Mouse (Mus musculus): ENCODE measurements around the gene Pik3ip1.
A peak's percentile ranks its signal among the peaks of the same experiment; 100 is the strongest.

Pik3ip1 gene

DNA sequence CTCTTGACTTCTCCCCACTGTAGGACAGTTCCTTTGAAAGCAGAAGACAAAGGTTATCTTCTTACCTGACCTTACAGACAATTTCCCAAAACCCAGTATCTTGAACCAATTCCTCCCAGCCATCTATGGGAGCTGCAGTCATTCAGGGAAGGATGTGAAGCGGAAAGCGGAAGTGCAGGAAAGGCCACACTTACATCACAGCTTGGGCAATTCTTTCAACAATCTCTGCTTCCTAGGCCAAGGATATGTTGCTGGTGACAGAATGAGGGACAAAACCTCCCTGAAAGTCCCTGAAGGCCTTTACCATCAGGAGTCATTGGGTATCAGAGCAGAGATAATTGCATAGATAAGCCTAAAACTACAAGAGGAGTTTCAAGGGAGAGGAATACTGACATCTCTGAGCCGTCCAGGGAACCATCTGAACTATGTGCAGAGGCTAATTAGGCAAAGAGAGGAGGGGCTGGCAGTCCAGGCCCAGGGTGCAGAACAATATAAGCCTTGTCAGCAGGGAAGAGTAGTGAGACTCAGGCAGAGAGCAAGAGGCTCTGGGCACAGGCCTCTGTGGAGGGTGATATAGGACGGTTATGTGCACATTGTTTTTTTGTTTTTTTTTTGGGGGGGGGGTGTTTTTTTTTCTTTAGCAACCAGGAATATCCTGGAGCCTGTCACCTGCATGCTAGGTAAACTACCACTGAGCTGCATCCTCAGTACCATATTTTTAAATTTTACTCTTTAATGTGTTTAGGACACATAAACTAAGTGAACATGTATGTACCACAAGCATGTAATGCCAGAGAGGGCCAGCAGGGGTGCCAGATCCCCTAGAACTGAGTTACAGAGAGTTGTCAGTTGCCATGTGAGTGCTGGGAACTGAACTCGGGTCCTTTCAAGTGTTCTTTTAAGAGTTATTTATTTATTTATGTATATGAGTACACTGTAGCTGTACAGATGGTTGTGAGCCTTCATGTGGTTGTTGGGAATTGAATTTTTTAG lies 52.7 kb downstream of the Pik3ip1 start:
- no peak for DNase-seq

DNA sequence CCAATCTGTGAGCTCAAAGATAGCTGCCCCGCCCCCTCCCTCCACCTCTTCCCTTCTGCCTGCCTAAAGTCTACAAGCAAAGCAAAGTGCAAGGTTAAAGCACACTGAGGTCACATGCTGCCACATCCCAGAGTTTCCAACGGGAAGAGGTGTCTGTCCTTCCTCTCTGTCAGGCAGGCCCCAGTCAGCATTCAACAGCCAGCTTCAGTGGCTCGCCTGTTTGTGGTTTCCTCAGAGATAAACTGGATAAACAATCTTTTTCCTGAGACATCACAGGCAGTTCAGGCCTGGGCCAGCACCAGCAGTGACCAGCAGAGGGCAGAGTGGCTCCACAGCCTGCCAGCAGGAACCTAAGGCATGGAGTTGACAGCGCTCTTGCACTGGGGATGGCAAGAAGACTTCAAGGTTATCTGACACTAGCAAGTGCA lies 56.8 kb downstream of the Pik3ip1 start:
- peak; percentile 88 to 93 for DNase-seq

DNA sequence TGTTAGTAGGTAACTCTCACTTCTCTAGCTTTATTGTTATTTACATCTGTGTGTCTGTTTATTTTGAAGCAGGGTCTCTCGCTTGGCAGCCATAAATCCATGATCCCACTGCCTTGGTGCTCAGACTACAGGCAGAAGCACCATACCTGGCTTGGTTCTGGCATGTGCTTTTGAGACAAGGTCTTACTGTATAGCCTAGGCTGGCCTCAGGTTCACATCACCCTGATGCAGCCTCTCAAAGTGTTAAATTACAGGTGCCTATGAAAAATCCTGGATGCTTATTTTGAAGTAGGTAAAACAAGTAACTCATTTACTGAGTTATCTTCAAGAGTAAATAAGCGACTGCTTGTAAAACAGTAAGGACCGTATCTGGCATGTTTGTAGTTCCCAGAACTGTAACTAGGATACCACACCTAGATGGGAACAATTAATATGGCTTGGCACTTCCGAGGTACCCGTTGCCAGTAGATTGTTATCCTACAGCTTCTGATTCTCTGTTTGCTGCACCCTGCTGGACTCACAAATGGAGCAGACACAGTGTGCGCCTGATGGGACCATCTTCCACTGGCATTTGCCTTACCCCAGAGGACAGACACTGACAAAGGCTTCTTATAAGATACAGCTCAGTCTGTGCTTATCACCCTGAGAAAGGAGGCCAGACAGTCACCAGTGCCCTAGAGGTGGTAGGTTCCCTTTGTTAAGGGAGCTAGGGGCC lies 57.4 kb downstream of the Pik3ip1 start:
- no peak for DNase-seq

DNA sequence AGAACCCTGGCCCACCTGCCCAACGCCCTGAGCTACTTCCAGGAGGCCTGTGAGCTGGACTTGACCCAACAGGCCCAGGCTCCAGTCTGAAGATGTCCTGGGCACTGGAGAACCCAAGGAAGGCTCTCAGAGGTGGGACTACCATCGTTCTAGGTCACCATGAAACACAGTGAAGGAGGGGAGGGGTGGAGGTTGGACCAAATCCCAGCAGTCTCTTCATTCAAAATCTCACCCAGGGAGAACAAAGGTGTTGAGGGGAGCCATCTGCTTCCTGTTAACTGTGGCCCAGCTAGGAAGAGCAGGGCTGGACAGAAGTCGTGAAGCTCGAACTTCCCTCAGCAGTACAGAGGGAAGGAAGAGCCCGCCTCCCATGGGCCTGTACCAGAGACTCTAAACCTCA lies 59.8 kb downstream of the Pik3ip1 start:
- DNase-seq = peak; percentile 50 to 56

DNA sequence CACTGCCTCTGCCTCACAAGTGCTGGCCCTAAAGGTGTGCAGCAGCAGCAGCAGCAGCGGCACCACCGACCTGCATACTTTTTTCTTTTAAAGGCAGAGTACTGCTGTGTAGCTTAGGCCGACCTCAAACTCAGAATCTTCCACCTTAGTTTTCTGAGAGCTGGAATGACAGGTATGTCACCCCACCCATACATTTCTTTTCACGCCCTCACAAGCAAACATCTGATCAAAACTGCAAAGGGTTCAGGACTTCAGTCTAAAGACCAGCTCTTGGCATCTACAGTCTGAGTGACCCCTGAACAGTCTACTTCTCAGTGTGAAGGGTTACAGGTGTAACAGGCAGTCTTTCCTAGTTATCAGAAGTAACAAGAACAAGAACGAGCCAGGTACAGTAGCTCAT lies 60.6 kb downstream of the Pik3ip1 start:
- no peak for DNase-seq

DNA sequence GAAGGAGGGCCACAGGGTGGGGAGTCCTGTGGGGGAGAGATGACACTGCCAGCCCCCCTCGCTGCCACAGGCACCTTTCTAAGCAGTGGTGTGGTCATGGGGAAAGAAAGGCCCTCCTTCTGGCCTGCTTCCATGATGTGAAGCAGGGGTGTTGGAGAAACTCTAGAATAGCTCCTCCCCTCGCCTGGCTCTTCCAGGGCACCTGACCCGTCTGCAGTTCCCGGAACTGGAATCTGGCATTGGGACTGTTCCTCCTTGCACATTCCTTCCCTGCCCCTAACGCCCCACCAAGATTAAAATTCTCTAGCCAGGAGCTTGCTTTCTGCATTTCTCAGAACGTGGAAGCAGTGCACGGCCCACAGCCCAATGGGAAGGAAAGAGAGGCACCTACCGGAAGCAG lies 62.3 kb downstream of the Pik3ip1 start:
- DNase-seq = no peak
